In the genomic region with DNA sequence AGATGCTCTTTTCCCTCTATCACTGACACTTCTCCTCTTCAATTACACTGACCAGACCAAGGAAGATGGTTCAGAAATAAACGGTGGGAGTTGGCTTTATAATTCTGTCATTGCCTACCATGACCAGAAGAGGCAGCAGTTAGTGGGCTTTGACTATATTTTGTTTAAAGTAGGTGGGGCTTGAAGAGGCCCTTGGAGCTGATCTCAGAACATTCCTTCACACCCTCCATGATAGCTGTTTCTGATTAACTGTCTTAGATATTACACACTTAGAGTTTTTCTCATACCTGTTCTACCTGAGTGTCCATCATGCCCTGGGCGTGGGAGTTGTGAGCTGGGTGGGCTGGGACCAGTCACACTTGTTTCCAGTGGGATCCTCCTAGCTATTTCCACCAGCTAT, we compare ENCODE assay signal across 12 mouse cellular contexts. TPM values are rescaled to one million over a fixed set of nuclear protein-coding genes. Genes with fewer than 3 reads are reported as not detected.
A peak's percentile ranks its signal among the peaks of the same experiment; 100 is the strongest.
DNase-seq lines count a peak whose midpoint lies in the region; ATAC-seq and TF ChIP-seq lines count a peak whose summit lies in the region.
"Had no signal": no experiment of that assay in that cellular context is flagged by ENCODE, and none has a peak within 500 bp of the region (broad histone marks: within the 10 kb centered on the region; RNA-seq: fewer than 3 reads in every experiment).

No protein-coding gene starts in this region.

- no peak for DNase-seq in hindbrain, postnatal 0 days (ENCODE audit: low spot score)
- DNase-seq in 3T3-L1 (ENCODE audit: low read depth, low spot score) (peak; percentile 64), R1 (ENCODE audit: low read depth, low spot score) (peak; percentile 41)
- no peak for DNase-seq in neural tube, embryonic 10.5 days (ENCODE audit: extremely low spot score, low spot score)
- DNase-seq in frontal cortex, postnatal 14 days (ENCODE audit: low spot score in 2 of 2) = no peak
- DNase-seq: cerebellum, adult 18-20 months had no signal

- H3K27ac ChIP-seq in hindbrain, postnatal 0 days = no peak overlapping the region
- H3K27ac ChIP-seq in hindbrain, embryonic 12.5 days = no peak overlapping the region
- H3K27ac ChIP-seq in lung, embryonic 15.5 days = peak overlapping the region; percentile 7; the same call in 1 of the 2 replicates
- no peak overlapping the region for H3K27ac ChIP-seq in forebrain, embryonic 13.5 days
- H3K27ac ChIP-seq: limb, embryonic 12.5 days had no signal

- no peak overlapping the region for H3K4me2 ChIP-seq in hindbrain, postnatal 0 days (ENCODE audit: low read depth, low read length)
- H3K4me2 ChIP-seq in hindbrain, embryonic 12.5 days (replicated peaks) = no peak overlapping the region
- H3K4me2 ChIP-seq in lung, embryonic 15.5 days = no peak overlapping the region
- H3K4me2 ChIP-seq in forebrain, embryonic 13.5 days = no peak overlapping the region
- H3K4me2 ChIP-seq: limb, embryonic 12.5 days had no signal

- no peaks in the 10 kb centered on the region; the same call in 1 of the 2 replicates for H3K36me3 ChIP-seq in hindbrain, postnatal 0 days (ENCODE audit: insufficient read depth, low read length)
- H3K36me3 ChIP-seq in hindbrain, embryonic 12.5 days = no peaks in the 10 kb centered on the region
- no peaks in the 10 kb centered on the region for H3K36me3 ChIP-seq in lung, embryonic 15.5 days
- H3K36me3 ChIP-seq in forebrain, embryonic 13.5 days (ENCODE audit: poor library complexity, severe bottlenecking) = no peaks in the 10 kb centered on the region

- no peak for ATAC-seq in hindbrain, postnatal 0 days
- ATAC-seq in hindbrain, embryonic 12.5 days (ENCODE audit: low FRiP score) = no peak
- no peak for ATAC-seq in lung, embryonic 15.5 days (ENCODE audit: borderline replicate concordance, extremely low read depth, low FRiP score, low TSS enrichment)
- no peak for ATAC-seq in forebrain, embryonic 13.5 days

- 78% methylated on average over 2 of the region's 2 CpGs for WGBS in hindbrain, postnatal 0 days
- WGBS in hindbrain, embryonic 12.5 days = 78% methylated on average over 2 of the region's 2 CpGs
- WGBS in lung, embryonic 15.5 days = 62% methylated on average over 2 of the region's 2 CpGs
- 80% methylated on average over 2 of the region's 2 CpGs for WGBS in forebrain, embryonic 13.5 days

- H3K9me3 ChIP-seq in hindbrain, postnatal 0 days (ENCODE audit: low read length) = no peaks in the 10 kb centered on the region
- H3K9me3 ChIP-seq in hindbrain, embryonic 12.5 days (replicated peaks) = no peaks in the 10 kb centered on the region
- H3K9me3 ChIP-seq in lung, embryonic 15.5 days = no peaks in the 10 kb centered on the region
- H3K9me3 ChIP-seq in forebrain, embryonic 13.5 days (replicated peaks) = no peaks in the 10 kb centered on the region
- H3K9me3 ChIP-seq: limb, embryonic 12.5 days; megakaryocyte, embryonic 14.5 days had no signal

- H3K9ac ChIP-seq in hindbrain, postnatal 0 days (replicated peaks; ENCODE audit: low read length) = no peak overlapping the region
- H3K9ac ChIP-seq in hindbrain, embryonic 12.5 days = no peak overlapping the region
- H3K9ac ChIP-seq in lung, embryonic 15.5 days = no peak overlapping the region
- H3K9ac ChIP-seq in forebrain, embryonic 13.5 days = no peak overlapping the region
- H3K9ac ChIP-seq: limb, embryonic 12.5 days had no signal

- H3K4me3 ChIP-seq in hindbrain, postnatal 0 days (ENCODE audit: low read length) = no peak overlapping the region
- H3K4me3 ChIP-seq in hindbrain, embryonic 12.5 days = no peak overlapping the region
- H3K4me3 ChIP-seq in lung, embryonic 15.5 days = no peak overlapping the region
- no peak overlapping the region for H3K4me3 ChIP-seq in forebrain, embryonic 13.5 days
- H3K4me3 ChIP-seq: erythroblast, embryonic 14.5 days; limb, embryonic 12.5 days; megakaryocyte, embryonic 14.5 days had no signal

- TF ChIP-seq CTCF in hindbrain, postnatal 0 days (IDR thresholded peaks at IDR 0.05; ENCODE audit: low read depth) = peak; percentile 25; the same call in 1 of the 2 replicates

- no peaks in the 10 kb centered on the region for H3K27me3 ChIP-seq in hindbrain, postnatal 0 days (ENCODE audit: insufficient read depth, low read length)
- H3K27me3 ChIP-seq in hindbrain, embryonic 12.5 days = no peaks in the 10 kb centered on the region
- no peaks in the 10 kb centered on the region for H3K27me3 ChIP-seq in lung, embryonic 15.5 days
- H3K27me3 ChIP-seq in forebrain, embryonic 13.5 days = no peaks in the 10 kb centered on the region
- H3K27me3 ChIP-seq: limb, embryonic 12.5 days; megakaryocyte, embryonic 14.5 days had no signal

- peaks cover 12% of the 10 kb centered on the region for H3K4me1 ChIP-seq in hindbrain, postnatal 0 days (ENCODE audit: insufficient read depth, low read length)
- peaks cover 14% of the 10 kb centered on the region for H3K4me1 ChIP-seq in hindbrain, embryonic 12.5 days
- peaks cover 40% of the 10 kb centered on the region for H3K4me1 ChIP-seq in lung, embryonic 15.5 days
- 0 out of 2 replicates have a peak, but pooled peaks cover 7% of the 10 kb centered on the region for H3K4me1 ChIP-seq in forebrain, embryonic 13.5 days

RNA-seq across cellular contexts. Expression of a gene that starts 28.5 kb away (rescaled TPM):
- total RNA-seq in hindbrain, postnatal 0 days (2014; rRNA removed) = 141 and 162 TPM in 2 replicates
- 59.7 and 60.0 TPM in 2 replicates for polyA plus RNA-seq in hindbrain, postnatal 0 days (2015; fragmentation: Nextera tagmentation; extraction: Ambion mirVana)
- 42.3 and 46.1 TPM in 2 replicates for polyA plus RNA-seq in hindbrain, embryonic 12.5 days (2016; fragmentation: Nextera tagmentation; extraction: Ambion mirVana)
- polyA plus RNA-seq in lung, embryonic 15.5 days (2015; fragmentation: Nextera tagmentation; extraction: Ambion mirVana) = 55.5 and 64.4 TPM in 2 replicates
- 13.3 and 13.6 TPM in 2 replicates for polyA plus RNA-seq in forebrain, embryonic 13.5 days (2015; fragmentation: Nextera tagmentation; extraction: Ambion mirVana)

Comparison
In these comparisons a context has a peak if more than half of its experiments do, and no peak if none do; other contexts are left out.
1. DNase-seq: peak in 3T3-L1 (single experiment) and R1 (single experiment); none in hindbrain, postnatal 0 days (single experiment), neural tube, embryonic 10.5 days (single experiment) and frontal cortex, postnatal 14 days (0 of 2).